Mouse (Mus musculus): ENCODE results near the gene Tom1.

Gene Tom1

DNA sequence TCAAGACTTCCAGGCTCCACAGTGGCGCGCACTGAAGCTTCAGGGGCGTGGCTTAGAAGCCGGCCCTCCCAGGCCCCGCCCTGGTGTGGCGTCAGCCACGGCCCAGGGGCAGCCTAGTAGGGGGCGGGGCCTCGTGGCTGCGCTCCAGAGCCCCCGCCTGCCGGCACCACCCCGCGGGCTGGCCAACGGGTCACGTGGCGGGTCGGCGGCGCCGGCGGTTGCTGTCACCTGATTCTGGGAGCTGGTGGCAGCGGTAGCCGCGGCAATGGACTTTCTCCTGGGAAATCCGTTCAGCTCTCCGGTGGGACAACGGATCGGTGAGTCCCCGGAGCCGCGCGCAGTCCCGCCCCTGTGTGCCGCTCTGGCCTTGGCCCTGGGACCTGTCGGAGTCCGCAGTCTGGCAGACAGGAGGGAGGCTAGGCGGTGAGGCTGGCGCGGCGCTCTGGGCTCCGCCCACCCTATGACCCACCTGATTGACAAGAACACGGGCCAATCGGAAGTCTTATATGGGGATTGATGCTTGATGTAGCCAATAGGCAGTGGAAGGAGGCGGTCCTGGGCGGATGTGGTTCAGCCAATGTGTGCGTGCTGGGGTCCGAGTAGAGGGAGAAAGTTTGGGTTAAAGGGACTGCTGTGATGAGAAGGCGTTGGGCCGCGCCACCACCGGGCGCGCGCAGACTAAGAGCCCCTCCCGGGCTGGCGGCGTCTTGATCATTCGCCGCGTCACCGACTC lies at the start of gene Tom1:
Gene Tom1 (plus strand): TSS at position 195 of the 733 bp plus-strand sequence.
- peak; percentile 99 for DNase-seq (ENCODE audit: low read depth, low spot score)

GRCm38 (mm10) chr8:74987436-74987835 lies 46.1 kb upstream of the Tom1 start:
- DNase-seq (ENCODE audit: low read depth, low spot score): no peak

DNA sequence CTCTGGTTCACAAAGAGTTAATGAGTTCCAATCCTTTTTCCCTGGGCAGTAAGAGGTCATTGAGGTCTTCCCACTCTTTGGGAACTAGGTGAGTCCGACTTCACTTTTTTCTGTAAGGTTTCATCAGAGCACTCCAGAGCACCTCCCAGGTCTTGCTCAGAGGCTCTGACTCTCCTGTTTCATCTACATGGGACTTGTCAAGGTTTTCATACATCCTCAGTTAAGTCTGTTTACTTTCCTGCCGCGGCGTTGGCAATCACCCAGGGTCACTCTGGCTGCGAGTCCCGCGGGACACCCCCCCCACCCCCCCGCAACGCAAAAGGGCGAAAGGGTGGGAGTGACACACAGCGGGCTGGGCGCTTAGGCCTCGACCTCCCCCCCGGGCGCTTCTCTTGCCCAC lies 43.5 kb upstream of the Tom1 start:
- DNase-seq (ENCODE audit: low read depth, low spot score): no peak

- DNase-seq (ENCODE audit: low read depth, low spot score): no peak
Observed at GRCm38 (mm10) chr8:74993081-74993474, 40.4 kb upstream of the Tom1 start, which contains the start of gene Hmgxb4. TSS of gene Hmgxb4 (plus strand) at chr8:74993356.

DNA sequence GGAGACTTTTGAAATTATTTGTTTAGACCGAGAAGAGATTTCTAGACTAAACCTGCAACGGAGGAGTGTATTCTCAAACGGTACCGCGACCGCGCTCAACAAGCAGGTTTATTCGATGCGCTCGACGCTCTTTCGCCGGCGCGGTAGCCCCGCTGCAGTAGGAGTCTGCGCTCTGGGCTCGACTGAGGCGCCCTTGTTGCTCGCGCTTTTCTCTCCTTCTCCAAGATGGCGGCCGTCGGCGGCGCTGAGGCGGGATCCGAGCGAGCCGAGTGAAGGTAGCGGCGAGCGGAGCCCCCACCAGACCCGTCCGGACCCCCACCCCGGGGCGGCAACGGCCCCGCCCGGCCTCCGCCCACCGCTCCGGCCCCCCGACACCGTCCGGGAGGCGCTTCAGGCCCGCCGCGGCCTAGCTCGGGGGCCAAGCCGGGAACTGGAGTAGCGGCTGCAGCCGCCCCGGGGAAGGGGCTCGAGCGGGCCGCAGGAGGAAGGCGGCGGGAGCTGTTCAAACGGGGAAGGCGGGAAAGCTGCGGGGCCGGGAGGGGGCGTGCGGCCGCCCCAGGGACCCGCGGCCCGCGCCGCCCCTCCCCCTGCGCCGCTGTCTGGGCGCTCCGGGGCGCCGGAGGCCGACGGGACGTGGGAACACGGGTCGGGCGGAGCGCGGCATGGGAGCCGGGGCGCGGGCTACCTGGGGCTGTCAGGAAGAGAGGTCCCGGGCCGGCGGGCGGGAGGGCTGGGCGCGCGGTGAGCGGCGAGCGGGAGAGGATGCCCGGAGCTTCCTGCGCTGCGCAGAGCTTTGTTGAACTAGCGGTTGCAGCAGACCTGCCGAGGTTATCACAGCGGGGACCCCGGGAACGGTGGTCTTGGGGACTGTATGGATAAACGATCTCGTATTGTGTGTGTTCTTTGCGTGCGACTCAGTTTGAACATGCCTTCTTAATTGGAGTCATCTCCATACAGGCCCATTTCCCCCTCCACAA lies 39.7 kb upstream of the Tom1 start:
- peak; percentile 92 for DNase-seq (ENCODE audit: low read depth, low spot score)

DNA sequence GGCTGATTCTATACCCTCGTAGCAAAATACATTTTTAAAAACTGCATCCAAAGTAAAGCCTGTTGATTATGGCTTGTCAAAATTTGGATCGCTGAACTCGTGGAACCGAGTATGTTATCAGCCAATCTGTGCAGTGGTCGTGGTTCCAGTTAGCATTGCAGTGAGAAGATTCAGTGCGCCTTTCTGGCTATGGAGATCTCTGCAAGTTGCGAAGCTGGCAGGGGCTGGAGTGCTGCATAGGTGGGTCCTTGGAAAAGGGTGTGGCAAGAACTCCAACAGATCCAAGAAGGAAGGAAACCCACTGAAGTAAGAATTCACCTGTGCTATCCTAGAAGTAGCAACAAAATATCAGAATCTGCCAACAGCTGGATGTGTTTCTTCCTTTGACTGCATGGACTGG lies 39.0 kb upstream of the Tom1 start:
- DNase-seq (ENCODE audit: low read depth, low spot score): no peak

DNA sequence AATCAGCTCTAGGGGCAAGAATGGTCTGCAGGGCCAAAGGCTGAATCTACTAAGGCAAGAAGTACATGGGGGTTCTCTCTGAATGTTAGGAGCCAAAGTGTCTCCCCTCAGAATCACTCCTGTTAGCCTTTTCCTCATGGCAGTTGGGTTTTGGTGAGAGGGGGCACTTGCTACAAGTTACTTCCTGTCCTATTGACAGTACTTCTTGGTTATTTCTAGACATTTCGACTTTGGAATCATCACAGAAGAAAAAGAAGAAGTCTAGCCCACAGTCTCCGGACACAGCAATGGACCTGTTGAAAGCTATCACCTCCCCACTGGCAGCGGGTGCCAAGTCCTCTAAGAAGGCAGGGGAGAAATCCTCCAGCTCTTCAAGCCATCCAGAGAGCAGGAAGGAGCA lies 33.1 kb upstream of the Tom1 start:
- no peak for DNase-seq (ENCODE audit: low read depth, low spot score)

DNA sequence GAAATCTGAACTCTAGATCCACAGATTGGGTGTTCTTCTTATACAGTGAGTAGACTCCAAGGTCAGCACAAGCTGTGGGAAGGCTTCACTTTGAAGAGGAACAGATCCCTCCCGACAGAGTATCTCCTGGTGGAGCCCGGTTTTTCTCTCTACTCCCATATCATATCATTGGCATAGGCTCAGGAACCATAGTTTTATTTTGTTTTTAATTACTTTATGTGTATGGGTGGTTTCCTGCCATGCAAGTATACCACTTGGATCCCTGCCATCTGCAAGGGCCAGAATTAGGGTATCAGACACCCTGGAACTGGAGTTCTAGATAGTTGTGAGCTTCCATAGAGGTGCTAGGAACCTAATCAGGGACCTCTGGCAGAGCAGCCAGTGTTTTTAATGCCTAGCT lies 24.7 kb upstream of the Tom1 start:
- no peak for DNase-seq (ENCODE audit: low read depth, low spot score)

DNA sequence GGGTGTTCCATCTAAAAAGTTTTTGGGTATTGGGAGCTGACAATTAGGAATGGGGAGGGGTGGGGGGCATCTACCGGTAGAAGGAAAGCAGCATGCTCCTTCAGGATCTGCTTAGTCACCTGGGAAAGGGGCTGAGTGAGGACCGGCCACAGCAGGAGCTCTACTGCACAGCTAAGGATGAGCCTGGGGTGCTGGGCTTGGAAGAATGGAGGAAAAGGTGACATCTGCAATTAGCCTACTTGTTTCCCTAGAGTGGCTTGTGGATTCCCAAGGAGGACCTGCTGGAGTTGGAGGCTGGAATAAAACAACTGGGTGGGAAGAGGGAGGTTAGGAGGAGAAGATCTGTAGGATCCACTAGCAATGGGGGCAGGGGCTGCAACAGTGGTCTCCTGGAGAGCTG lies 19.9 kb upstream of the Tom1 start:
- DNase-seq (ENCODE audit: low read depth, low spot score): no peak

- no peak for DNase-seq (ENCODE audit: low read depth, low spot score)
Observed at GRCm38 (mm10) chr8:75013964-75014363, 19.5 kb upstream of the Tom1 start.

DNA sequence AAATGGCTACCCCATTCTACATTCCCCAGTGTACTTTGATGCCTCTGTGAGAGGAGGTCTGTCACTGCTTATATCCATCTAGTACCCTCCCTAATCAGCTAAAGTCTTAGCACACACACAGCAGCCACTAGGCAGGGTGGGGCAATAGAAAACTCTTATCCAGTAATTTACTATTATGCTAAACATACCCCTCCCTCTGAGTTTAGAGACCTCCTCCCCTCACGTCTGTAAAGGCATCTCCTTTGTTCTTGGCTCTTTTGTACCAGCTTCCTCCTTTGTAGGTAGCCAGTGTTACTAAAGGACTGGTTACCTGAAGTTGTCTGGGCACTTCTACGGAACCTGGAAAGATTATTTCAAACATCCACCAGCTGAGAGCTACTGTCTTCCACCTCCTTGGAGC lies 17.5 kb upstream of the Tom1 start:
- no peak for DNase-seq (ENCODE audit: low read depth, low spot score)

- no peak for DNase-seq (ENCODE audit: low read depth, low spot score)
Observed at GRCm38 (mm10) chr8:75016422-75016821, 17.1 kb upstream of the Tom1 start.

DNA sequence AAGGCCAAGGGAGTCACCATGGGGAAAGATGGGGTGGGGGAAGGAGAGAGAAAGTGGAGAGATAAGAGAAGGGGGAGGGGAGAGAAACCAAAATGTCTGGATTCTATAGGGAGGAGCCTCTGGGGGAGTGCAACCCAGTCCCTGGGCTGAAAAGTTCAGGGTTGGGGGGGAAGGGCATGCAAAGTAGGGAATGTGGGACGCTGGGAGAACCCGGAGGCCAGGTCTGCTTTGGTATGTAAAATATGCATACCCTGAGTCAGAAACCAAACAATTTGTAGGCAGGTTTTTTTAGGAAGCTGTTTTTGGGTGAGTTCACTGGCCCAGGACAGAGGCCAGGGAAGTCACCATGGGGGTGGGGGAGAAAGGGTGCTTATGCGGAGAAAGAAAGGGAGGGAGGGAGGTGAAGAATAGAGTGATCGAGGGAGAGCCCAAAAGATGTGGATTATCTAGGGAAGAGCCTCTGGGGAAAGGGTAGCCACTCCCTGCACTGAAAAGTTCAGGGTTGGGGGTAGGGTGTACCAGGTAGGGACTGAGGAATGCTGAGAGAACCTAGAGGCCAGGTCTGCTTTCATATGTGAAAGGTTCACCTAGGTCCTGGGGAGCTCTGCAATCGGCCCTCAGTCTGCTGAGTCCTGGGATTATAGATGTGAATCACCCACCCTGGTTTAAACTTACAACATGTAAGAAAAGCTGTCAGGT lies 15.1 kb upstream of the Tom1 start:
- no peak for DNase-seq (ENCODE audit: low read depth, low spot score)

- peak; percentile 48 for DNase-seq (ENCODE audit: low read depth, low spot score)
Observed at GRCm38 (mm10) chr8:75023660-75024316, 9.7 kb upstream of the Tom1 start.

DNA sequence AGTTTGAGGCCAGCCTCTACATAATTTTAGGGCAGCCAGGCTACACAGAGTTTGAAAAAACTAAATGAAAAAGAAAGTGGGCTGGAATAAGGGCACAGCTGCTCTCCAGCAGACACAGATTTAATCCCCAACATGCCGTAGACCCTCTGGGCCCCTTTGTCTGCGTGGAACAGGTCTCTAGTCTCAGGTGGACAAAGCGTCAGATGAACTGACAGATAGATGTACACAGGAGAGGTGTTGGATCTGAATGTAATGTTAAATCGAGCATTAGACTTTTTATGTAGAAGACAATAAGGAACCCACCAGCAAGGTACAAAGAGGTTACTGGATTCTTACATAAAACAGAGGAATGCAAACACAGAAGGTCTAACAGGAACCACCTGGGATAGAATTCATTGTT lies 7.7 kb upstream of the Tom1 start:
- no peak for DNase-seq (ENCODE audit: low read depth, low spot score)

GRCm38 (mm10) chr8:75030453-75031024 lies 3.0 kb upstream of the Tom1 start:
- DNase-seq (ENCODE audit: low read depth, low spot score): peak; percentile 16

GRCm38 (mm10) chr8:75032961-75033360 lies 544 bp upstream of the Tom1 start:
- no peak for DNase-seq (ENCODE audit: low read depth, low spot score)

DNA sequence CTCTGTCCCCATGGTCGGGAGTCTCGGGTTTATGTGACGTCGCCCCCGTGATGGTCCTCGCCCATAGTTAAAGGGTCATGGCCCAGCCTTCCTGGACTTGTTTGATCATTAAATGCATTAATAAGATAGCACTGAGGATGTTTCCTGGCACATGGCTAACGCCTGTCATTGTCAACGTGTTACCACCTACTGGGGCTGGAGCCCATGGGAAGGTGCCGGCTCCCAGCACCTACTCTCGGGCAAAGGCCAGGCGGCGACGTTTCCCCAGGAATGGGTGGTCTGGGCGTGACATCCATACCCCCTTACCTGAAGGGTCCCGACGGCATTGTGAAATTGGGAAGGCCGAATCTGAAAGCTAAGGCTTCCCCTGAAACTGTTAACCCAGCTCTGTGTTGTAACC lies 780 bp downstream of the Tom1 start:
- DNase-seq (ENCODE audit: low read depth, low spot score): no peak

GRCm38 (mm10) chr8:75035640-75036039 lies 2.1 kb downstream of the Tom1 start:
- DNase-seq (ENCODE audit: low read depth, low spot score): no peak

- peak; percentile 70 for DNase-seq (ENCODE audit: low read depth, low spot score)
Observed at GRCm38 (mm10) chr8:75038497-75038896, 5.0 kb downstream of the Tom1 start.

DNA sequence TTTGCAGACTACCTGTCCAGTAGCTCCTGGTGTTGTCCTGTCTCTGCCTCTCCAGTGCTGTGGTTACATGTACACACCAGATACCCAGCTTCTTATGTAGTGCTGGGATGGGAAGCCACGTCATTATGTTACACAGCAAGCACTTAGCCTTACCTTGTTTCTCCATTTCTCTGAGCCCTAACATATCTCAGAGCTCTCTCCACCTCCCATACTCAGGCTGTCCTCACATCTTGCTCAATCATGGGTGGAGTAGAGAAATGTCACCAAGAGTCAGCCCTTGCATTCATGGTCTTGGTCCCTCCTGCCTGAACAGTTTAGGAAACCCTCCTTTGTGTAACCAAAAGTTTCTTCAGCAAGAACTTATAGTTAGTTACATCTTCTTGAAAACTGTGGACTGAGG lies 6.2 kb downstream of the Tom1 start:
- no peak for DNase-seq (ENCODE audit: low read depth, low spot score)
